Mouse (Mus musculus) heart, embryonic 10.5 days (tissue): ENCODE results near the gene Gm8994. TPM values are rescaled to one million over a fixed set of nuclear protein-coding genes. Genes with fewer than 3 reads are reported as not detected.
A peak's percentile ranks its signal among the peaks of the same experiment; 100 is the strongest.
"Not testable (repeated sequence)": the region's sequence is repeated elsewhere in the genome, so short reads cannot be mapped to it uniquely, and the experiment has no call there.

Source experiments
- DNase-seq: peaks from one replicate; pipeline ENCODE4 v3.0.0-alpha.2; 2017; ENCODE audit warnings: low spot score
- H3K27ac ChIP-seq: fragments of 300-500 bp; sonication (generic); 2 replicates; pipeline ENCODE4 v1.5.1; 2016; ENCODE audit warnings: mild to moderate bottlenecking
- H3K27me3 ChIP-seq: fragments of 300-500 bp; sonication (generic); 2 replicates; pipeline ENCODE4 v1.6.1; 2016; ENCODE audit warnings: mild to moderate bottlenecking; ENCODE audit not compliant: poor library complexity, insufficient read depth, severe bottlenecking
- H3K36me3 ChIP-seq: fragments of 300-500 bp; sonication (generic); 2 replicates; pipeline ENCODE4 v1.6.1; 2016; ENCODE audit warnings: mild to moderate bottlenecking, moderate library complexity
- H3K4me1 ChIP-seq: fragments of 300-500 bp; sonication (generic); 2 replicates; pipeline ENCODE4 v1.6.1; 2016; ENCODE audit warnings: mild to moderate bottlenecking
- H3K4me3 ChIP-seq: fragments of 300-500 bp; sonication (generic); 2 replicates; pipeline ENCODE4 v1.5.1; 2016; ENCODE audit warnings: mild to moderate bottlenecking, moderate library complexity
- H3K9me3 ChIP-seq: fragments of 300-500 bp; sonication (generic); 2 replicates; pipeline ENCODE4 v1.6.1; 2016; ENCODE audit warnings: mild to moderate bottlenecking, moderate library complexity
- WGBS: fragments of 180-500 bp; shearing (Covaris S2); methylation state at CpG from one replicate; pipeline ENCODE4 v1.1.7; 2016; 5-methylcytosine and 5-hydroxymethylcytosine counted together
- polyA plus RNA-seq: library from polyadenylated mRNA; unstranded; fragments of >200 nt; fragmentation: Nextera tagmentation; extraction: Ambion mirVana; gene quantifications from 2 replicates; pipeline ENCODE4 v1.2.1, GENCODE M21; 2016

The Gm8994 gene
- polyA plus RNA-seq: not detected in 2 replicates

DNA sequence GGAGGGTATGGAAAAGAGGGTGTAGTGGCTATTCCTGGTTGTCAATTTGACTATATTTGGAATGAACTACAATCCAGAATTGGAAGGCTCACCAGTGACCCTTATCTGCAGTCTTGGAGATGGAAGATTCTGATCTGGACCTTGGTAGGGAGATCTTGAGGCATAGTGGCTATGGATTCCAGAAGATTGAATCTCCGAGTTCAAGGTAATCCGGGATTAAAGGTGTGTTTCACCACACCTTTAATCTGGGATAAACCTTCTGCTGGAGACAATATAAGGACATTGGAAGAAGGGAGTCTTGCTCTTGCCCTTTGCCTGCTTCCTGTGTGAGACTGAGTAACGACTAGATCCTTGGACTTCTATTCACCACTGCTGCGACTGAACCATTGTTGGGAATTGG, at the start of gene Gm8994:
Gene Gm8994, plus strand, starts transcription at position 301 of the 400 bp plus-strand sequence.
- H3K4me3 ChIP-seq, H3K27me3 ChIP-seq, H3K27ac ChIP-seq, H3K36me3 ChIP-seq, DNase-seq, H3K4me1 ChIP-seq, H3K9me3 ChIP-seq: not testable (repeated sequence)
- 89% methylated on average over 4 of the region's 4 CpGs for WGBS

DNA sequence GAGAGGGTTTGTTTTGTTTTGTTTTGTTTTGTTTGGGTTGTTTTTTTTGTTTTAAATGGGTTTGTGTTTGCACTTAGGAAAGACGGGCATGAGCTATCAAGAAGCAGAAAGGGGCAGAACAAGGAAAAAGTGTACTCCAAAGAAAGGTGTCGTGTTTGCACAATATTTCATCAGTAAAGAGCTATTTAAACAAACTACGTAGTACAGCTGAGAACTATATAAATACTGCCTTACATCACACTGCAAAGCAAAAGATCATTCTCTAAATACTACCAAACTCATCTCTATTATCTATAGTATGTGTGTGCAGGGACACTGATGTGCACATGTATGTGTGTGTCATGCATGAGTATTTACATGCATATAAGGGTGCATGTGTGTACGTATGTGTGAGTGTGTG, 49.7 kb upstream of the Gm8994 start:
- H3K27me3 ChIP-seq: no peaks in the 10 kb centered on the region
- DNase-seq: no peak
- no peaks in the 10 kb centered on the region for H3K36me3 ChIP-seq
- no peak overlapping the region for H3K4me3 ChIP-seq
- 74% methylated on average over 4 of the region's 4 CpGs for WGBS
- H3K27ac ChIP-seq: no peak overlapping the region
- H3K9me3 ChIP-seq: no peaks in the 10 kb centered on the region
- no peaks in the 10 kb centered on the region for H3K4me1 ChIP-seq

DNA sequence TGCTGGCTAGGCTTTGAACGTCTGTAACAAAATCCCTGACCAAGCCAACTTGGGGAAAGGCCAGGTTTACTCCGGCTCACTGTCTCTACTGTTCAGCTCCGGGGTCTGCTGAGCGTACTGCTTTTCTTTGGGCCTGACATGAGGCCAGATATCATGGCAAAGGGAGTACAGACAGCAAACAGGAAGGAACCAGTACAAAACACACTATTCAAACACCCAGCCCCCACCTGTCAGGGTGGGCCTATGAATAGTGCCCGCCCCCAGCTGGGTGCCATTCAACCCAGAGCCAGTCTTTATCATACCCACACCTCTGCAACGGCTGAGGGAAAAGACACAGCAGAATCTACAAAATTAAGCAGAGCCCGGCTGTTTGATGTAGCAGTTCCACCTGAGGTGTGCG, 42.8 kb upstream of the Gm8994 start:
- H3K27ac ChIP-seq: no peak overlapping the region
- H3K27me3 ChIP-seq: no peaks in the 10 kb centered on the region
- H3K9me3 ChIP-seq: no peaks in the 10 kb centered on the region
- WGBS: 74% methylated on average over 8 of the region's 8 CpGs
- H3K36me3 ChIP-seq: no peaks in the 10 kb centered on the region
- no peak overlapping the region for H3K4me3 ChIP-seq
- no peak for DNase-seq
- H3K4me1 ChIP-seq: no peaks in the 10 kb centered on the region

DNA sequence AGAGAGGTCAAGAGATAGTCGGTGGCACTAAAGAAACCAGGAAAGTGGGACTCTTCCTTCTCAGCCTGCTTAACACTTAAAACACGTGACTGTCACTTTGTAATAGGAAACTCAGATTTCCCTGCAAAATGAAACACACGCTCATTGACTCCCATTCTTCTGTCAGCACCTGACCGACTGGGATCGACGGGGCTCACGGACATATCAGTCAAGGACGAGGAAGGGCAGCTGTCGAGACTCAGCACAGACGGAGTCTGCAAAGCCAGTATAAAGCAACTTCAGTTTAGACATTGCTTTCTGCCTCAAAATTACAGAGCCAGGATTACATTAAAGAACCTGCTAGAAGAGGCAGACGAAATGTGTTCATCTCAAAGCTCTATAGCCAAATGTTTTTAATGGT, 41.2 kb upstream of the Gm8994 start:
- Histone ChIP-seq H3K4me3 (no peak overlapping the region), H3K9me3 (no peaks in the 10 kb centered on the region), H3K4me1 (no peaks in the 10 kb centered on the region), H3K27ac (no peak overlapping the region), H3K36me3 (no peaks in the 10 kb centered on the region), H3K27me3 (no peaks in the 10 kb centered on the region)
- 52% methylated on average over 11 of the region's 11 CpGs for WGBS
- peak; percentile 70 for DNase-seq

DNA sequence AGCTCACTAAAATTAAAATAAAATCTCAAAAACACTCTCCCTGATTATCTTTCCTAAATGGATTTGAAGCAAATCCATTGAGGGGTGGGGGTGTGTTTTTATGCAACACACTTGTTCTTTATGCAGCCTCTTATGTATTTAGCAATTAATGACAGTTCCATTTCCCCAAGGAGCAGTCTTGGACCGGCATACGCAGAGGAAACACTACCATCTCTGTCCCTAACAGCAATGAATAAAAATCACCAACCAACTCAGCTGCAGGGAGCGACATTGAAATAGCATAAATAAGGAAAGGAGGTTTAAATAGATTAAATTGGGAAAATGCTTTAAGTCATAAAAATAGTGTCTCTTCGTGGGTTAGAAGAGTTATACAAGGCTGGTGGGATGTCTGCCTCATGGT, 40.8 kb upstream of the Gm8994 start:
- Histone ChIP-seq H3K4me1 (no peaks in the 10 kb centered on the region), H3K4me3 (no peak overlapping the region), H3K27me3 (no peaks in the 10 kb centered on the region), H3K9me3 (no peaks in the 10 kb centered on the region), H3K27ac (no peak overlapping the region), H3K36me3 (no peaks in the 10 kb centered on the region)
- no peak for DNase-seq
- 86% methylated on average over 4 of the region's 4 CpGs for WGBS

DNA sequence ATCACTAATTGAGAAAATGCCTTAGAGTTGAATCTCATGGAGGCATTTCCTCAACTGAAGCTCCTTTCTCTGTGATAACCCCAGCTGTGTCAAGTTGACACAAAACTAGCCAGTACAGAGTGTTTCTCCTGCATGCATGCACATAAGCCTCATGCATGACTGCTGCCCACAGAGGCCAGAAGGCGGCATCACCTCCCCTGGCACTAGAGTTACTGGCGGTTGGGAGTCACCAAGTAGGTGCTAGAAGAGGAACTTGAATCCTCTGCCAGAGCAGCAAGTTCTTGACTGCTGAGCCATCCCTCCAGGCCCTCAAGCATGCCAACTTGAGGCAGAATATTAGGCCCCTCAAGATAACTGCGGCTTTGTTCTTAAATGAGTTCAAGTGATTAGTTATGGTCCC, 35.9 kb upstream of the Gm8994 start:
- 87% methylated on average over 3 of the region's 3 CpGs for WGBS
- Histone ChIP-seq H3K36me3 (no peaks in the 10 kb centered on the region), H3K27me3 (no peaks in the 10 kb centered on the region), H3K27ac (no peak overlapping the region), H3K4me3 (no peak overlapping the region), H3K4me1 (no peaks in the 10 kb centered on the region), H3K9me3 (no peaks in the 10 kb centered on the region)
- peak; percentile 28 for DNase-seq

DNA sequence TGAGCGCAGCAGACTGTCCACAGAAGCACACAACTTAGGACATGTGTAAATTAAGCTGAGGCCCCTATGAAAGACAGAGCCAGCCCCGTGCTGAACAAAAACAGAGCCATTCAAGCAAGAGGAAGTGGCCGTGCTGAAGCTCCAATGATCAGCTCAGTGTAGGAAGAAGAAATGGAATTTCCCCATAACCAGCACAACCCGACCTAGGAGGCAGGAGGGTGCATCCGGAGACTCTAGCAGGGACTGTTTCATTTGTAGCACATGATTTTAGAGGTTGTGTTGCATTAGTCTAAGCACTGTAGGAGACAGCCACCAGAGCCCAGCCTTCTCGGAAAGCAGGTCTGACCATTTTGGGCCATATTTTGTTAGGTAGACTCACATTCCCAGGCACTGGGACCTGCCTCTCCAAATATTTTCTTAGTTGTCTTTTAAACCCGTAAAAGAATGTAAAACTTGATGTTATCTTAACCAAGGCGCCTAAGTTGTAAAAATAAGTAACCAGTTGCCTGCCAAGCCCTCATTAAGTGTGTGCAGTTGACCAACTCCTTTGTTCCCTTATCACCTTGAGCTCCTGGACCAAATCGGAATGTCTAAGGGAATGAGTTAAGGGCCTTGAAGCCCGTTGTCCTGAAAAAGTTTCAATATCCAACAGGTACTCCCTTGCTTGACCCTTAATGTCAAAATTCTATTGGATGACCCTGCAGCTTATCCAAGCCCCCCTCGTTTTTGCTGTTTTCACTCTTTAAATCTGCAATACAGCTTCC, 35.2 kb upstream of the Gm8994 start:
- H3K36me3 ChIP-seq: no peaks in the 10 kb centered on the region
- no peaks in the 10 kb centered on the region for H3K9me3 ChIP-seq
- peak; percentile 63 for DNase-seq
- H3K4me3 ChIP-seq: no peak overlapping the region
- H3K27me3 ChIP-seq: no peaks in the 10 kb centered on the region
- 70% methylated on average over 11 of the region's 11 CpGs for WGBS
- H3K4me1 ChIP-seq: no peaks in the 10 kb centered on the region
- H3K27ac ChIP-seq: no peak overlapping the region

DNA sequence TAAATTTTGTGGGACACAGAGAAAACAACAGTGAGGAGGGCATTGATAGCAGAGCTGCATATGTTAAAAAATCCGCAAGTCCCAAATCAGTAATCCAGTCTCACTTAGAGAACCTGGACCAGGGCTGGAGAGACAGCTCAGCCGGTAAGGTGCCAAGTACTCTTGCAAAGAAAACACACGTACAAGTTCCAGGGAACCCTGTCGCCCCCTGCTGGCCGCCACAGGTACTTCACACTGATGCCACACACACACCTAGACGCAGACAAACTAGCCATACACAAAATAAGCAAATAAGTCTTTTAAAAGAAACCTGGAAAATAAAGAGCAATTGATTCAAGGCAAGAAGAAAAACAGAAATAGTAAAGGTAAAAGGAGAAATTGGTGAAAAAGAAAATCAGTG, 33.6 kb upstream of the Gm8994 start:
- WGBS: 76% methylated on average over 6 of the region's 6 CpGs
- no peaks in the 10 kb centered on the region for H3K27me3 ChIP-seq
- H3K36me3 ChIP-seq: no peaks in the 10 kb centered on the region
- H3K27ac ChIP-seq: no peak overlapping the region
- no peaks in the 10 kb centered on the region for H3K9me3 ChIP-seq
- H3K4me1 ChIP-seq: no peaks in the 10 kb centered on the region
- DNase-seq: peak; percentile 20
- no peak overlapping the region for H3K4me3 ChIP-seq

DNA sequence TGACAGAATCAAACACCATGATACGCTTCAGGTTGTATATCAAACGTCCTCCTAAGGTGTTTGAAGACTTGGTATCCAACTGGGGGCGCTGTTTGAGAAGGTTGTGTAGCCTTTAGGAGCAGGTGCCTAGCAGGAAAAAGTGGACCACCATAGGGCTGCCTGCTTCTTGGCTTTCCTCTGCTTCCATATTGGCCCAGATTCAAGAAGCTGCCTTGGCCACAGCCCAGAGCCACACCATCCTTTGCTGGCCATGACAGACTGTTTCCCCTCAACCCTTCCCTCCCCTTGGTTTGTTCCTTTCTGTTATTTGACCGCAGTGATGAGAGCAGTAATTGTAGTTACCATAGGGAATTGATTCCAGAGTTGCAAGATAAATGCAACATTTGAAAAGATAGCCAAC, 31.5 kb upstream of the Gm8994 start:
- Histone ChIP-seq H3K27me3 (no peaks in the 10 kb centered on the region), H3K9me3 (no peaks in the 10 kb centered on the region), H3K36me3 (no peaks in the 10 kb centered on the region), H3K4me1 (no peaks in the 10 kb centered on the region), H3K27ac (no peak overlapping the region), H3K4me3 (no peak overlapping the region)
- 81% methylated on average over 4 of the region's 4 CpGs for WGBS
- peak; percentile 45 for DNase-seq

DNA sequence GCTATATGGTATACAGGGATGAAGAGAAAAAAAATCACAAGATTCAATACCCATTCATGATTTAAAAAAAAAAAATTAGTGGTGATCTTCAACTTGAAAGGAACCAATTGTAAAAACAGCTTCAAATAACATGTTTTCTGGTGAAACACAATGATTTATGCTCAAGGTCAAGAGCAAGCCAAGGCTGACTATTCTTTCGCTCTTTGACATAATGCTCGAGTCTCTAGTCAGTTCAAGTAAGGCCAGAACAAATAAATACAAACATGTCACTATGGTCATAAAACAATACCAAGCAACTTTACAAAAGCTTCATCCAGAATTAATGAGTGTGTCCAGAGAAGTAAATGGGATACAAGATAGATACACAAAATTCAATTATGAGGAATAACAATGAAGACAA, 31.1 kb upstream of the Gm8994 start:
- Histone ChIP-seq H3K4me1 (no peaks in the 10 kb centered on the region), H3K27me3 (no peaks in the 10 kb centered on the region)
- WGBS: 93% methylated on average over 2 of the region's 2 CpGs

DNA sequence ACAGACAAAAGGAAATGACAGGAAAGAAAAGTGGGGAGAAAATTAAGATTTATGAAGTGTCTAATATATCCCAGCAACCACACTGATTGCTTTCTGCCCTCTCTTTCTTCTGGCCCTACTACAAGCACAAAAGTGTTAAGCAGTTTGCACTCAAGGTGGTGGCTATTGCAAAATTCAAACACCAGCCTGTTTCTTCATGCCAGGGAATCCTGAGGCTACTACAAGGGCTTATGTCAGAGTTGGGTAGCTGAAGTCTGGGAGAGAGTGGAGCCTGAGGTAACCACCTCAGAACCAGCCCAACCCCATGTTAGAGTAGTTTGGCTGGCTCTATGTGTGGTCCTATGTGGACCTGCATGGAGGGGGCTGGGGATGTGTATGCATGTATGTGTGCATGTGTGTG, 23.8 kb upstream of the Gm8994 start:
- H3K9me3 ChIP-seq: no peaks in the 10 kb centered on the region
- no peaks in the 10 kb centered on the region for H3K36me3 ChIP-seq
- peaks cover 6% of the 10 kb centered on the region; the same call in 1 of the 2 replicates for H3K4me1 ChIP-seq
- DNase-seq: no peak
- H3K27me3 ChIP-seq: no peaks in the 10 kb centered on the region
- H3K27ac ChIP-seq: no peak overlapping the region
- H3K4me3 ChIP-seq: no peak overlapping the region

More for the DNA sequence above, 31.1 kb upstream of the Gm8994 start:
- Histone ChIP-seq H3K27ac (no peak overlapping the region), H3K9me3 (no peaks in the 10 kb centered on the region), H3K36me3 (no peaks in the 10 kb centered on the region), H3K4me3 (no peak overlapping the region)
- no peak for DNase-seq

DNA sequence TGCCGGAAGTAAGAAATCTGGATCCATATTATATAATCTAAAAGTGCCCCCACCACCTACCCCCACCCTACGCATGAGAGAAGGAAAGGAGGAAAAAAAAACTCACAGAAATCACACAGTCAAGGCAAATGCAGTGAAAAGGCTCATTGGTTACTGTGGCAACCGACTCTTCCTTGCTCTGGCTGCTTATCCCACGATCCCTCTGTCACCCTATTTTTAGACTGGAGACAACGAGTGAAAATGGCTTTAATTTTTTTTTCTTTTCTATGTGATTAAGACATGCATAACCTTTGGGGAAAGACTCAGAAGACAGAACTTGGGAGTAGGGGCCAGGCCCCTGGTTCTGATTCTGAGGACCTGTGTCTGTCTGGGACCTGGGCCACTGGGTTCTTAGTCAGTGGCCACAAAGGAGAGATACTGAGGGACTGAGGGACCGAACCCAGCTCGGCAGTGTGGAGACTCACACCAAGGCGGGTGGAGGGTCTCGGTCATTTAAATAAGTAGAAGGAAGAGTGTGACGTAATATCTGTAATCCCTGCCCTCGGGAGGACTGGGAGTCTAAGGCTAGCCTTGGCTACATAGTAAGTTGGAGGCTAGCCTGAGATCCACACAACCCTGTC, 22.9 kb upstream of the Gm8994 start:
- Histone ChIP-seq H3K4me3 (no peak overlapping the region), H3K27me3 (no peaks in the 10 kb centered on the region), H3K36me3 (no peaks in the 10 kb centered on the region), H3K4me1 (peaks cover 6% of the 10 kb centered on the region; the same call in 1 of the 2 replicates), H3K27ac (no peak overlapping the region), H3K9me3 (no peaks in the 10 kb centered on the region)
- no peak for DNase-seq
- WGBS: 73% methylated on average over 11 of the region's 11 CpGs

DNA sequence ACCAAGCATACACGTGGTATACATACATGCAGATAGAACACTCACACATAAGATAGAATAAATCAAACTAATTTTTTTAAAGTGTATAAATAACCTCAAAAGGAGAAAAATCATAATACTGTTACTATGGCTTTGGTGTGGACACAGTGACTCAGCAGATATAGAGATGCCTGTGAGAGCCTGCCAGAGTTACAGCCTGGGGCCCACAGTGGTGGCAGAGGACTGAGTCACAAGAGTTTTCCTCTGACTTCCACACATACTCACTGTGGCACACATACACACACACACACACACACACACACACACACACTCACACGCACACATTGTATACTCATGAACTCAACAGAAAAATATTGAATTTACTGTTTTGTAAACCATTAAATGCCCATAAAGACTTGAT, 17.9 kb upstream of the Gm8994 start:
- DNase-seq: no peak
- no peak overlapping the region for H3K27ac ChIP-seq

More for the DNA sequence above, 17.9 kb upstream of the Gm8994 start:
- Histone ChIP-seq H3K9me3 (no peaks in the 10 kb centered on the region), H3K36me3 (no peaks in the 10 kb centered on the region), H3K27me3 (no peaks in the 10 kb centered on the region), H3K4me1 (peaks cover 6% of the 10 kb centered on the region; the same call in 1 of the 2 replicates), H3K4me3 (no peak overlapping the region)
- WGBS: 87% methylated on average over 2 of the region's 2 CpGs
